Mouse (Mus musculus) embryo, embryonic 11 days (tissue): ENCODE results near the gene Hap1.
"Not testable (repeated sequence)": the region's sequence is repeated elsewhere in the genome, so short reads cannot be mapped to it uniquely, and the experiment has no call there.

ENCODE experiments used
- DNase-seq: peaks from one replicate; pipeline ENCODE4 v3.0.0-alpha.2; 2015

Gene Hap1

GRCm38 (mm10) chr11:100313424-100313823, 42.5 kb downstream of the Hap1 start:
- no peak for DNase-seq

DNA sequence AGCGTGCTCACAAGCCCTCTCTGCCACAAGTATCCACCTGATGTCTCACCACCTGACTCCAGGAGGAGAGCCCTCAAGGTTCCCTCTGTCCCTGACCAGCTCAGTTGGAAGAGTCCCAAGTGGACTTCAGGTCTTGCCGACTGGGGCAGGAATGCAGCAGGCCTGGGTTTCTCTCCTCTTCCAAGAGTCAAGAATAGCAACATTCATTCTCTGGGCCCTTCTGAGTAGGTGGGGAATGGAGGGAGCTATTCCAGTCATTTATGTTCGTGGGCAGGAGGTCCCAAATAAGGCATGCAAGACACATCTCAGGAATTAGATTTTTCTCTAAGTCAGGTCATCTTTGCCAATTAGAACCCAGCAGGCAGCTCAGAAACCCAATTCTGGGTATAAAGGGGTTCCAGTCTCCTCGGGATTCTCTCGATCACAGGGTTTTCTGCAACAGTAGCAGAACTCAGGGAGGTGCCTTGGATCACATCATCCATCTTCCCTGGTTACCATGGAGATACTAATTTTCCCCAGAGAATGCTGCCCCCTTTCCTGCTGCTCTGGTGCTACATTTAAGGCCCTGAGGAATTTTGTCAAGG, 43.7 kb downstream of the Hap1 start:
- no peak for DNase-seq

GRCm38 (mm10) chr11:100311656-100312055, 44.3 kb downstream of the Hap1 start:
- no peak for DNase-seq

GRCm38 (mm10) chr11:100308672-100309071, 47.3 kb downstream of the Hap1 start:
- DNase-seq = not testable (repeated sequence)

GRCm38 (mm10) chr11:100307900-100308299, 48.0 kb downstream of the Hap1 start:
- DNase-seq = no peak

- DNase-seq = no peak
Observed at GRCm38 (mm10) chr11:100301292-100301691, 54.6 kb downstream of the Hap1 start.

DNA sequence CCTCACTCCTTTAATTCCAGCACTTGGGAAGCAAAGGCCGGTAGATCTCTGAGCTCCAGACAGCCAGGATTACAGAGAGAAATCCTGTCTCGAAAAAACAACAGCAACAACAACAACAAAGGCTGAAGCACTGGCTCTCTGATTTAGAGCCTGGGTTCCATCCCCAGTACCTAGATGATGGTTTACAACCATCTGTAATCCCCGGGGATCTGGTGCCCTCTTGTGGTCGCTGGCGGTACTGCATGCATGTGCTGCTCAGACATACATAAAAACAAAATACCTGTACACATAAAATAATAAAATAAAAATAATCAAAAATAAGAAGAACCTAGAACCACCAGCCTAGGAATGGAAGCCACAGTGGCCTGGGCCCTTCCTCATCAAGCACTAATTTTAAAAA, 55.6 kb downstream of the Hap1 start:
- peak; percentile 61 for DNase-seq

DNA sequence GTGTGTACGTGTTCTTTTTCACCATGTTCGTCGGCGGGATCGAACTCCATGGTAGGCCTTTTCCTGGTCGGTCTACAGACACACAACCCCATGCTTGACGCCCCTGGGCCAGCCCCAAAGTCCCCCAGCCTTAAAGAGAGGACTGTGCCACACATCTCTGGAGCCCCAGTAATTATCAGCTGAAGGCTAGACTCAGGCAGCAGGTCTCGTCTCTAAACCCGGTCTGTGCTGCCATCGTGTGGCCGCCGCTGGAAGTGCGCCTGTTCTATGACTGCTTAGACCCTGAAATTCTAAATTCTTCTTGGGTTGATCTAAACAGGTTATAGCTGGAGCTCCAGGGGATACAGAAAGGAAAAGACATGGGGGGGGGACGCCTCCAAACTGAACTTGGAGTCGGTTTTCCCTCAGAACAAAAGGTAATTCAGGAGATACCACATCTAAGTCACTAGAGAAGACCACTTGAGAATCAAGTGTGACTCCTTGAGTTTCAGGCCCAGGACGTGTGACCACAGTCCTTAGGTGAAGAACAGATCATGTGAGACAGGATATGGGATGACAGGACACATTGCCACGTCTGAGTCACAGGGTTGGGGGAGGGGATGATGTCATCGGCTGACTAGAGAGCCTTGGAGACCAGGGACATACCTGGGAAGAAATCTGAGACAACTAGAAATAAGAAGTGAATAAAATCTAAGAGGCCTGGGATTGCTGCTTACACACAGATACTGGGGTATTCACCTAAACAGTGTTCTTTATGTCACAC, 57.5 kb downstream of the Hap1 start:
- DNase-seq = peak; percentile 72

DNA sequence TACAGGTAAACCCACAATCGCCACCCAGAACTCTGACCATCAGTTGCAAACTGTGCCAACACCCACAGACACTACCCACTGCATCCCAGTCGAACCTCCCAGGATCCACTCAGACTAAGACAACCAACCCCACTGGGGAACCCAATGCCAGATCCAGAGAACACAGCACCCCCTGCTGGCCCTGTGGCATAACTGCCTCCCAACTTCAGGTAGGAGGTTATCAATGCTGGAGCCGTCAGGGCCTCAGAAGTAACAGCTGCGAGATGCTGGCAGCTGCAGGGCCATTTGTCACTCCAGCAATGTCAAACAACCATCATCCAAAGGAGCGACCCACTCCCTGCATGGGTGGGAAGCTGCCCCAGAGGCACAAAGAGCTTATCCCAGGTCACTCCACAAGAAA, 58.1 kb downstream of the Hap1 start:
- peak; percentile 22 for DNase-seq
